Mouse (Mus musculus) lung, adult 2 months (tissue): ENCODE results near the gene Gm17545.

Source experiments
- CTCF ChIP-seq: fragments of 200-500 bp; IDR thresholded peaks from 2 replicates; pipeline ENCODE4 v1.5.1; 2011; ENCODE audit warnings: mild to moderate bottlenecking, low read length, control low read depth; ENCODE audit not compliant: insufficient read depth
- POLR2A ChIP-seq: fragments of 200-500 bp; IDR thresholded peaks from 2 replicates; pipeline ENCODE4 v1.6.1; 2011; ENCODE audit warnings: low read depth, mild to moderate bottlenecking, control low read depth, low read length, borderline replicate concordance; ENCODE audit errors: extremely low read depth

DNA sequence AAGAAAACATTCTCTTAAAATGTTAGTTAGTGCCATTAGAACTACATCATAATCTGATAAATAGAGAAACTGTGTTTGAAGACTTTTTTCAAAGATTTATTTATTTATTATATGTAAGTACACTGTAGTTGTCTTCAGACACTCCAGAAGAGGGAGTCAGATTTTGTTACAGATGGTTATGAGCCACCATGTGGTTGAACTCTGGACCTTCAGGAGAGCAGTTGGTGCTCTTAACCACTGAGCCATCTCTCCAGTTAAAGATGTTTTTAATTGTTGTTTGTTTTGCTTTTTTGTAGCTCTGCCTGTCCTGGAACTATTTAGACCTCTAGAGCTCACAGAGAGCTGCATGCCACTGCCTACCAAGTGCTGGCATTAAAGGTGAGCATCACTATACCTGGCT lies 951 bp downstream of the Gm17545 start:
- TF ChIP-seq POLR2A (no peak), CTCF (no peak)
